Mouse (Mus musculus) neural tube, embryonic 15.5 days (tissue): ENCODE results near the gene Rpl5. TPM values are rescaled to one million over a fixed set of nuclear protein-coding genes. Genes with fewer than 3 reads are reported as not detected.
"Not testable (repeated sequence)": the region's sequence is repeated elsewhere in the genome, so short reads cannot be mapped to it uniquely, and the experiment has no call there.

ENCODE experiments used
- ATAC-seq: fragments of 200-750 bp; cut with Nextera tagmentation; 2 replicates; pipeline ENCODE4 v1.8.0; 2017; ENCODE audit warnings: mild to moderate bottlenecking, moderate TSS enrichment, moderate library complexity; ENCODE audit not compliant: low FRiP score
- H3K27ac ChIP-seq: fragments of 300-500 bp; sonication (generic); replicated peaks from 2 replicates; pipeline ENCODE4 v1.5.1; 2015; ENCODE audit warnings: mild to moderate bottlenecking, inconsistent platforms
- H3K27me3 ChIP-seq: fragments of 300-500 bp; sonication (generic); replicated peaks from 2 replicates; pipeline ENCODE4 v1.6.1; 2015; ENCODE audit warnings: inconsistent platforms
- H3K36me3 ChIP-seq: fragments of 300-500 bp; sonication (generic); 2 replicates; pipeline ENCODE4 v1.6.1; 2015; ENCODE audit warnings: inconsistent platforms
- H3K4me1 ChIP-seq: fragments of 300-500 bp; sonication (generic); 2 replicates; pipeline ENCODE4 v1.6.1; 2015; ENCODE audit warnings: inconsistent platforms
- H3K4me2 ChIP-seq: fragments of 300-500 bp; sonication (generic); 2 replicates; pipeline ENCODE4 v1.6.1; 2015; ENCODE audit warnings: inconsistent platforms, mild to moderate bottlenecking, moderate library complexity
- H3K4me3 ChIP-seq: fragments of 300-500 bp; sonication (generic); replicated peaks from 2 replicates; pipeline ENCODE4 v1.5.1; 2015; ENCODE audit warnings: mild to moderate bottlenecking, inconsistent platforms
- H3K9ac ChIP-seq: fragments of 300-500 bp; sonication (generic); replicated peaks from 2 replicates; pipeline ENCODE4 v1.6.1; 2015; ENCODE audit warnings: mild to moderate bottlenecking, inconsistent platforms
- H3K9me3 ChIP-seq: fragments of 300-500 bp; sonication (generic); replicated peaks from 2 replicates; pipeline ENCODE4 v1.6.1; 2016; ENCODE audit warnings: inconsistent platforms
- WGBS: fragments of 180-500 bp; shearing (Covaris S2); methylation state at CpG from one replicate; pipeline ENCODE4 v1.1.7; 2015; ENCODE audit warnings: mixed read lengths; 5-methylcytosine and 5-hydroxymethylcytosine counted together
- polyA plus RNA-seq: library from polyadenylated mRNA; unstranded; fragments of >200 nt; fragmentation: Nextera tagmentation; extraction: Ambion mirVana; gene quantifications from 2 replicates; pipeline ENCODE4 v1.2.1, GENCODE M21; 2015

Rpl5 gene
- polyA plus RNA-seq, 1 experiment from 2014 or later: 56.6 TPM

- Histone ChIP-seq H3K4me3 (no peak overlapping the region), H3K4me2 (no peak overlapping the region), H3K27ac (no peak overlapping the region), H3K27me3 (no peaks in the 10 kb centered on the region), H3K9ac (no peak overlapping the region), H3K36me3 (no peaks in the 10 kb centered on the region), H3K9me3 (no peaks in the 10 kb centered on the region), H3K4me1 (peaks cover 5% of the 10 kb centered on the region; the same call in 1 of the 2 replicates)
- 90% methylated on average over 10 of the region's 10 CpGs for WGBS
- no peak for ATAC-seq
Observed at GRCm38 (mm10) chr5:107934770-107935543, 34.7 kb downstream of the Rpl5 start.

GRCm38 (mm10) chr5:107936625-107937389 lies 36.5 kb downstream of the Rpl5 start:
- Histone ChIP-seq H3K9me3 (no peaks in the 10 kb centered on the region), H3K4me2 (no peak overlapping the region), H3K4me1 (peaks cover 5% of the 10 kb centered on the region; the same call in 1 of the 2 replicates), H3K27ac (no peak overlapping the region), H3K36me3 (no peaks in the 10 kb centered on the region), H3K9ac (no peak overlapping the region), H3K4me3 (no peak overlapping the region), H3K27me3 (no peaks in the 10 kb centered on the region)
- no peak for ATAC-seq
- 90% methylated on average over 10 of the region's 10 CpGs for WGBS

GRCm38 (mm10) chr5:107938483-107938882 lies 38.2 kb downstream of the Rpl5 start:
- not testable (repeated sequence) for H3K4me1 ChIP-seq, H3K4me2 ChIP-seq, H3K4me3 ChIP-seq, ATAC-seq, H3K9ac ChIP-seq, H3K9me3 ChIP-seq, H3K27ac ChIP-seq, H3K27me3 ChIP-seq, H3K36me3 ChIP-seq
- WGBS: 79% methylated on average over 1 of the region's 1 CpGs

GRCm38 (mm10) chr5:107938886-107939285 lies 38.6 kb downstream of the Rpl5 start:
- WGBS: 93% methylated on average over 2 of the region's 2 CpGs
- Histone ChIP-seq H3K4me1 (no peaks in the 10 kb centered on the region), H3K36me3 (no peaks in the 10 kb centered on the region), H3K27me3 (no peaks in the 10 kb centered on the region), H3K9ac (no peak overlapping the region), H3K4me2 (no peak overlapping the region), H3K9me3 (no peaks in the 10 kb centered on the region), H3K27ac (no peak overlapping the region), H3K4me3 (no peak overlapping the region)
- ATAC-seq: no peak

- Histone ChIP-seq H3K27ac (no peak overlapping the region), H3K4me3 (no peak overlapping the region), H3K4me1 (no peaks in the 10 kb centered on the region), H3K27me3 (no peaks in the 10 kb centered on the region), H3K36me3 (no peaks in the 10 kb centered on the region), H3K4me2 (no peak overlapping the region), H3K9ac (no peak overlapping the region), H3K9me3 (no peaks in the 10 kb centered on the region)
- 91% methylated on average over 3 of the region's 3 CpGs for WGBS
- no peak; the same call in 1 of the 2 replicates for ATAC-seq
Observed at GRCm38 (mm10) chr5:107939701-107940100, 39.4 kb downstream of the Rpl5 start.

GRCm38 (mm10) chr5:107941222-107941621 lies 40.9 kb downstream of the Rpl5 start:
- Histone ChIP-seq H3K4me2 (no peak overlapping the region), H3K4me3 (no peak overlapping the region), H3K27me3 (no peaks in the 10 kb centered on the region), H3K36me3 (no peaks in the 10 kb centered on the region), H3K9ac (no peak overlapping the region), H3K27ac (no peak overlapping the region), H3K9me3 (no peaks in the 10 kb centered on the region), H3K4me1 (no peaks in the 10 kb centered on the region)
- no peak for ATAC-seq
- WGBS: 53% methylated on average over 6 of the region's 6 CpGs

- Histone ChIP-seq H3K4me2 (no peak overlapping the region), H3K4me3 (no peak overlapping the region), H3K27me3 (no peaks in the 10 kb centered on the region), H3K9ac (no peak overlapping the region), H3K4me1 (0 out of 2 replicates have a peak, but pooled peaks cover 2% of the 10 kb centered on the region), H3K9me3 (no peaks in the 10 kb centered on the region), H3K27ac (no peak overlapping the region), H3K36me3 (no peaks in the 10 kb centered on the region)
- WGBS: 91% methylated on average over 1 of the region's 1 CpGs
- ATAC-seq: no peak
Observed at GRCm38 (mm10) chr5:107942941-107943340, 42.6 kb downstream of the Rpl5 start.

GRCm38 (mm10) chr5:107943526-107943925 lies 43.2 kb downstream of the Rpl5 start:
- Histone ChIP-seq H3K27me3 (no peaks in the 10 kb centered on the region), H3K4me3 (no peak overlapping the region), H3K27ac (no peak overlapping the region), H3K4me1 (0 out of 2 replicates have a peak, but pooled peaks cover 2% of the 10 kb centered on the region), H3K9ac (no peak overlapping the region), H3K9me3 (no peaks in the 10 kb centered on the region), H3K4me2 (no peak overlapping the region), H3K36me3 (no peaks in the 10 kb centered on the region)
- no peak for ATAC-seq
- 95% methylated on average over 6 of the region's 6 CpGs for WGBS

- no peaks in the 10 kb centered on the region for H3K27me3 ChIP-seq
- 0 out of 2 replicates have a peak, but pooled peaks cover 2% of the 10 kb centered on the region for H3K4me1 ChIP-seq
- no peaks in the 10 kb centered on the region for H3K36me3 ChIP-seq
- no peak overlapping the region for H3K27ac ChIP-seq
- no peak for ATAC-seq
- 95% methylated on average over 1 of the region's 1 CpGs for WGBS
- no peak overlapping the region for H3K4me2 ChIP-seq
- no peak overlapping the region for H3K4me3 ChIP-seq
- no peak overlapping the region for H3K9ac ChIP-seq
- H3K9me3 ChIP-seq: no peaks in the 10 kb centered on the region
Observed at GRCm38 (mm10) chr5:107946475-107946874, 46.2 kb downstream of the Rpl5 start.

- 68% methylated on average over 2 of the region's 2 CpGs for WGBS
- no peaks in the 10 kb centered on the region for H3K9me3 ChIP-seq
- no peak overlapping the region for H3K4me2 ChIP-seq
- ATAC-seq: no peak
- H3K4me1 ChIP-seq: 0 out of 2 replicates have a peak, but pooled peaks cover 2% of the 10 kb centered on the region
- no peaks in the 10 kb centered on the region for H3K27me3 ChIP-seq
- no peak overlapping the region for H3K9ac ChIP-seq
- no peak overlapping the region for H3K4me3 ChIP-seq
- H3K27ac ChIP-seq: no peak overlapping the region
- no peaks in the 10 kb centered on the region for H3K36me3 ChIP-seq
Observed at GRCm38 (mm10) chr5:107947548-107947947, 47.2 kb downstream of the Rpl5 start.

- Histone ChIP-seq H3K9ac (no peak overlapping the region), H3K4me2 (no peak overlapping the region), H3K27ac (no peak overlapping the region), H3K27me3 (no peaks in the 10 kb centered on the region), H3K4me1 (0 out of 2 replicates have a peak, but pooled peaks cover 2% of the 10 kb centered on the region), H3K9me3 (no peaks in the 10 kb centered on the region), H3K36me3 (no peaks in the 10 kb centered on the region), H3K4me3 (no peak overlapping the region)
- 59% methylated on average over 1 of the region's 1 CpGs for WGBS
- no peak for ATAC-seq
Observed at GRCm38 (mm10) chr5:107948899-107949298, 48.6 kb downstream of the Rpl5 start.

- no peak overlapping the region for H3K4me3 ChIP-seq
- no peak overlapping the region for H3K9ac ChIP-seq
- WGBS: 86% methylated on average over 3 of the region's 3 CpGs
- H3K4me2 ChIP-seq: no peak overlapping the region
- H3K36me3 ChIP-seq: no peaks in the 10 kb centered on the region
- ATAC-seq: no peak
- 0 out of 2 replicates have a peak, but pooled peaks cover 2% of the 10 kb centered on the region for H3K4me1 ChIP-seq
- no peaks in the 10 kb centered on the region for H3K9me3 ChIP-seq
- H3K27me3 ChIP-seq: no peaks in the 10 kb centered on the region
- no peak overlapping the region for H3K27ac ChIP-seq
Observed at GRCm38 (mm10) chr5:107949607-107950006, 49.3 kb downstream of the Rpl5 start.
